Mouse (Mus musculus) hindbrain, embryonic 12.5 days (tissue): Measurements from ENCODE around the gene Itih3. TPM values are rescaled to one million over a fixed set of nuclear protein-coding genes. Genes with fewer than 3 reads are reported as not detected.

Experiments used
- ATAC-seq: fragments of 200-750 bp; cut with Nextera tagmentation; 2 replicates; pipeline ENCODE4 v1.8.0; 2017; ENCODE audit warnings: moderate TSS enrichment; ENCODE audit not compliant: low FRiP score
- H3K27ac ChIP-seq: fragments of 300-500 bp; sonication (generic); 2 replicates; pipeline ENCODE4 v1.5.1; 2016; ENCODE audit warnings: mild to moderate bottlenecking
- H3K27me3 ChIP-seq: fragments of 300-500 bp; sonication (generic); 2 replicates; pipeline ENCODE4 v1.6.1; 2016; ENCODE audit warnings: mild to moderate bottlenecking
- H3K36me3 ChIP-seq: fragments of 300-500 bp; sonication (generic); 2 replicates; pipeline ENCODE4 v1.6.1; 2016; ENCODE audit warnings: mild to moderate bottlenecking
- H3K4me1 ChIP-seq: fragments of 300-500 bp; sonication (generic); 2 replicates; pipeline ENCODE4 v1.6.1; 2016
- H3K4me2 ChIP-seq: fragments of 300-500 bp; sonication (generic); replicated peaks from 2 replicates; pipeline ENCODE4 v1.6.1; 2016; ENCODE audit warnings: mild to moderate bottlenecking
- H3K4me3 ChIP-seq: fragments of 300-500 bp; sonication (generic); 2 replicates; pipeline ENCODE4 v1.5.1; 2016; ENCODE audit warnings: mild to moderate bottlenecking
- H3K9ac ChIP-seq: fragments of 300-500 bp; sonication (generic); 2 replicates; pipeline ENCODE4 v1.6.1; 2016; ENCODE audit warnings: mild to moderate bottlenecking, moderate library complexity
- H3K9me3 ChIP-seq: fragments of 300-500 bp; sonication (generic); replicated peaks from 2 replicates; pipeline ENCODE4 v1.6.1; 2016; ENCODE audit warnings: mild to moderate bottlenecking
- WGBS: fragments of 180-500 bp; shearing (Covaris S2); methylation state at CpG from one replicate; pipeline ENCODE4 v1.1.7; 2016; 5-methylcytosine and 5-hydroxymethylcytosine counted together
- polyA plus RNA-seq: library from polyadenylated mRNA; unstranded; fragments of >200 nt; fragmentation: Nextera tagmentation; extraction: Ambion mirVana; gene quantifications from 2 replicates; pipeline ENCODE4 v1.2.1, GENCODE M21; 2016

Itih3 gene
- polyA plus RNA-seq: 0.27 and 0.89 TPM in 2 replicates

GRCm38 (mm10) chr14:30923375-30924105 lies at the start of gene Itih3:
Gene Itih3, minus strand, starts transcription at chr14:30923760.
- ATAC-seq: no peak
- H3K9me3 ChIP-seq: no peaks in the 10 kb centered on the region
- H3K9ac ChIP-seq: no peak within 1 kb of the TSS
- H3K4me1 ChIP-seq: peaks cover 6% of the 10 kb centered on the region
- H3K27ac ChIP-seq: no peak within 1 kb of the TSS
- H3K4me2 ChIP-seq: no peak within 1 kb of the TSS
- 61% methylated on average over 6 of the region's 6 CpGs for WGBS
- H3K36me3 ChIP-seq: no peaks in the 10 kb centered on the region
- no peaks in the 10 kb centered on the region for H3K27me3 ChIP-seq
- H3K4me3 ChIP-seq: no peak within 1 kb of the TSS

- Histone ChIP-seq H3K27ac (no peak overlapping the region), H3K4me1 (no peaks in the 10 kb centered on the region), H3K4me2 (no peak overlapping the region), H3K9me3 (no peaks in the 10 kb centered on the region), H3K36me3 (peaks cover 20% of the 10 kb centered on the region), H3K9ac (no peak overlapping the region), H3K27me3 (no peaks in the 10 kb centered on the region), H3K4me3 (no peak overlapping the region)
- 88% methylated on average over 1 of the region's 1 CpGs for WGBS
- no peak for ATAC-seq
Observed at GRCm38 (mm10) chr14:30960366-30960765, 36.8 kb upstream of the Itih3 start.

- Histone ChIP-seq H3K27ac (no peak overlapping the region), H3K27me3 (no peaks in the 10 kb centered on the region), H3K9me3 (no peaks in the 10 kb centered on the region), H3K4me2 (no peak overlapping the region), H3K4me1 (no peaks in the 10 kb centered on the region), H3K4me3 (no peak overlapping the region), H3K36me3 (peaks cover 24% of the 10 kb centered on the region), H3K9ac (no peak overlapping the region)
- WGBS: 94% methylated on average over 4 of the region's 4 CpGs
- ATAC-seq: no peak
Observed at GRCm38 (mm10) chr14:30959031-30959430, 35.5 kb upstream of the Itih3 start.

GRCm38 (mm10) chr14:30958517-30958916 lies 35.0 kb upstream of the Itih3 start:
- Histone ChIP-seq H3K36me3 (peaks cover 24% of the 10 kb centered on the region), H3K27me3 (no peaks in the 10 kb centered on the region), H3K9me3 (no peaks in the 10 kb centered on the region), H3K9ac (no peak overlapping the region), H3K27ac (no peak overlapping the region), H3K4me3 (no peak overlapping the region), H3K4me2 (no peak overlapping the region), H3K4me1 (no peaks in the 10 kb centered on the region)
- ATAC-seq: no peak
- WGBS: 80% methylated on average over 2 of the region's 2 CpGs

- WGBS: under 1% methylated on average over 57 of the region's 57 CpGs
- Histone ChIP-seq H3K4me2 (peak within 1 kb of the TSS; percentile 70), H3K9ac (peak within 1 kb of the TSS; percentile 77), H3K36me3 (peaks cover 4% of the 10 kb centered on the region; the same call in 1 of the 2 replicates), H3K4me3 (peak within 1 kb of the TSS; percentile 76), H3K4me1 (peaks cover 8% of the 10 kb centered on the region; the same call in 1 of the 2 replicates), H3K27me3 (no peaks in the 10 kb centered on the region), H3K27ac (peak within 1 kb of the TSS; percentile 31; the same call in 1 of the 2 replicates), H3K9me3 (no peaks in the 10 kb centered on the region)
- peak; percentile 99 for ATAC-seq
Observed at GRCm38 (mm10) chr14:30951154-30951825, 27.7 kb upstream of the Itih3 start, which contains the start of gene Nek4. Gene Nek4, plus strand, starts transcription at chr14:30951377.

GRCm38 (mm10) chr14:30949986-30950385 lies 26.4 kb upstream of the Itih3 start:
- peaks cover 4% of the 10 kb centered on the region; the same call in 1 of the 2 replicates for H3K36me3 ChIP-seq
- H3K9me3 ChIP-seq: no peaks in the 10 kb centered on the region
- H3K4me2 ChIP-seq: no peak overlapping the region
- no peak for ATAC-seq
- H3K27me3 ChIP-seq: no peaks in the 10 kb centered on the region
- H3K4me1 ChIP-seq: peaks cover 8% of the 10 kb centered on the region; the same call in 1 of the 2 replicates
- no peak overlapping the region for H3K27ac ChIP-seq
- no peak overlapping the region for H3K4me3 ChIP-seq
- 95% methylated on average over 10 of the region's 10 CpGs for WGBS
- H3K9ac ChIP-seq: no peak overlapping the region

GRCm38 (mm10) chr14:30944745-30945144 lies 21.2 kb upstream of the Itih3 start:
- Histone ChIP-seq H3K9me3 (no peaks in the 10 kb centered on the region), H3K36me3 (no peaks in the 10 kb centered on the region), H3K4me2 (no peak overlapping the region), H3K4me3 (no peak overlapping the region), H3K4me1 (no peaks in the 10 kb centered on the region), H3K9ac (no peak overlapping the region; the same call in 1 of the 2 replicates), H3K27me3 (0 out of 2 replicates have a peak, but pooled peaks cover 3% of the 10 kb centered on the region), H3K27ac (no peak overlapping the region)
- ATAC-seq: no peak
- 77% methylated on average over 2 of the region's 2 CpGs for WGBS

GRCm38 (mm10) chr14:30943860-30944674 lies 20.5 kb upstream of the Itih3 start:
- no peak for ATAC-seq
- no peaks in the 10 kb centered on the region for H3K36me3 ChIP-seq
- H3K4me2 ChIP-seq: no peak overlapping the region
- WGBS: 68% methylated on average over 11 of the region's 11 CpGs
- H3K9ac ChIP-seq: no peak overlapping the region
- no peaks in the 10 kb centered on the region for H3K4me1 ChIP-seq
- no peak overlapping the region for H3K4me3 ChIP-seq
- no peak overlapping the region for H3K27ac ChIP-seq
- 0 out of 2 replicates have a peak, but pooled peaks cover 3% of the 10 kb centered on the region for H3K27me3 ChIP-seq
- no peaks in the 10 kb centered on the region for H3K9me3 ChIP-seq

- no peak within 1 kb of the TSS for H3K4me3 ChIP-seq
- WGBS: 95% methylated on average over 7 of the region's 7 CpGs
- H3K4me2 ChIP-seq: no peak within 1 kb of the TSS
- no peak within 1 kb of the TSS for H3K27ac ChIP-seq
- H3K4me1 ChIP-seq: no peaks in the 10 kb centered on the region
- H3K36me3 ChIP-seq: no peaks in the 10 kb centered on the region
- 0 out of 2 replicates have a peak, but pooled peaks cover 3% of the 10 kb centered on the region for H3K27me3 ChIP-seq
- H3K9ac ChIP-seq: no peak within 1 kb of the TSS
- H3K9me3 ChIP-seq: no peaks in the 10 kb centered on the region
- ATAC-seq: no peak
Observed at GRCm38 (mm10) chr14:30943038-30943437, 19.5 kb upstream of the Itih3 start, which contains the start of gene Itih1. Gene Itih1, minus strand, starts transcription at chr14:30943289.

- Histone ChIP-seq H3K36me3 (no peaks in the 10 kb centered on the region), H3K27me3 (0 out of 2 replicates have a peak, but pooled peaks cover 3% of the 10 kb centered on the region), H3K4me2 (no peak overlapping the region), H3K27ac (no peak overlapping the region), H3K4me1 (no peaks in the 10 kb centered on the region), H3K9ac (no peak overlapping the region), H3K9me3 (no peaks in the 10 kb centered on the region), H3K4me3 (no peak overlapping the region)
- WGBS: 89% methylated on average over 4 of the region's 4 CpGs
- no peak for ATAC-seq
Observed at GRCm38 (mm10) chr14:30942254-30942653, 18.7 kb upstream of the Itih3 start.

GRCm38 (mm10) chr14:30933351-30933750 lies 9.8 kb upstream of the Itih3 start:
- H3K4me1 ChIP-seq: no peaks in the 10 kb centered on the region
- no peaks in the 10 kb centered on the region for H3K27me3 ChIP-seq
- H3K9me3 ChIP-seq: no peaks in the 10 kb centered on the region
- no peak overlapping the region for H3K9ac ChIP-seq
- no peak overlapping the region for H3K4me2 ChIP-seq
- H3K36me3 ChIP-seq: no peaks in the 10 kb centered on the region
- H3K4me3 ChIP-seq: no peak overlapping the region
- no peak for ATAC-seq
- H3K27ac ChIP-seq: no peak overlapping the region
- WGBS: 91% methylated on average over 9 of the region's 9 CpGs

- no peaks in the 10 kb centered on the region for H3K27me3 ChIP-seq
- no peak overlapping the region for H3K9ac ChIP-seq
- no peak overlapping the region for H3K4me3 ChIP-seq
- 89% methylated on average over 4 of the region's 4 CpGs for WGBS
- H3K36me3 ChIP-seq: no peaks in the 10 kb centered on the region
- no peak overlapping the region for H3K4me2 ChIP-seq
- no peaks in the 10 kb centered on the region for H3K4me1 ChIP-seq
- no peak overlapping the region for H3K27ac ChIP-seq
- no peaks in the 10 kb centered on the region for H3K9me3 ChIP-seq
- no peak for ATAC-seq
Observed at GRCm38 (mm10) chr14:30930386-30930785, 6.8 kb upstream of the Itih3 start.
